Mouse (Mus musculus): Measurements from ENCODE around the gene Tmx2.

DNA sequence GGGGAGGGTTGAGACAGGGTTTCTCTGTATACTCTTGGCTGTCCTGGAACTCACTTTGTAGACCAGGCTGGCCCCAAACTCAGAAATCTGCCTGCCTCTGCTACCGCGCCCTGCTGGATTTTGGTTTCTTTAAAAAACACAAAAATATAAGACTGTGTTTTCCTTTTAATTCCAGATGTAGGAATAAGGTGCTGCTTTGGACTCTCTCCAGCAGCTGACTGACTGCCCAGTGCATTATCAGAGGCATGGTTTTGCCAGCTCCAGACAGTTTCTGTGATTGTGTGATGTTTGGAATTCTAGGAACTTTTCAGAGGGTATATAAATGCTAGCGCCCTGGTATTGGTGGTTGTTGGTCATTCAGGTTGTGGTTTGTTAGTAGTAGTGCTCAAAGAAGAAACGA is 38.4 kb upstream of the Tmx2 start:
- no peak for TF ChIP-seq POLR2A (IDR thresholded peaks at IDR 0.05; ENCODE audit: extremely low read depth, insufficient read depth, low read length)
- no peak for TF ChIP-seq CTCF (IDR thresholded peaks at IDR 0.05; ENCODE audit: low read depth, low read length)
